Mouse (Mus musculus) left cerebral cortex, postnatal 10 days (tissue): ENCODE data around the gene Caskin2. TPM values are rescaled to one million over a fixed set of nuclear protein-coding genes. Genes with fewer than 3 reads are reported as not detected.

Experiments
- DNase-seq, 2 experiments: peaks; one replicate each; pipeline ENCODE4 v3.0.0; 2021 to 2022; ENCODE audit warnings: low spot score in 2 of 2, mixed read lengths in 1 of 2; ENCODE audit errors: extremely low spot score in 1 of 2
- intact Hi-C: fragments of 180-260 bp; cut with DNase I; formaldehyde crosslinking; loops from one replicate; pipeline ENCODE4 v1.15.1; 2025
- total RNA-seq, 2 experiments: library from RNA; stranded (reverse); gene quantifications; 2 replicates each; pipeline ENCODE4 v1.2.3; 2021

The Caskin2 gene
- total RNA-seq, 2 experiments from 2014 or later = 15.7 to 17.7 TPM

GRCm38 (mm10) chr11:115811381-115812093 lies 1.9 kb downstream of the Caskin2 start:
- intact Hi-C loops = loop anchor here (5.0 kb wide), 3 partner anchors 34 to 319 kb away; partner anchors contain the start of gene Nt5c
- DNase-seq = no peak

GRCm38 (mm10) chr11:115810377-115810776 lies 3.1 kb downstream of the Caskin2 start:
- intact Hi-C loops = loop anchor here (5.0 kb wide), 3 partner anchors 33 to 318 kb away; partner anchors contain the start of gene Nt5c
- DNase-seq = peak in 1 of 2 experiments; percentile 73

- DNase-seq = peak in 1 of 2 experiments; percentile 65
- intact Hi-C loops = no loop called here
Measured at GRCm38 (mm10) chr11:115809311-115809781, 4.1 kb downstream of the Caskin2 start.

- intact Hi-C loops = no loop called here
- peak in 1 of 2 experiments; percentile 80 for DNase-seq
Measured at GRCm38 (mm10) chr11:115808696-115809310, 4.6 kb downstream of the Caskin2 start.

- intact Hi-C loops = no loop called here
- DNase-seq = no peak
Measured at GRCm38 (mm10) chr11:115807971-115808370, 5.5 kb downstream of the Caskin2 start.

GRCm38 (mm10) chr11:115807306-115807705 lies 6.1 kb downstream of the Caskin2 start:
- no peak for DNase-seq
- intact Hi-C loops = no loop called here

GRCm38 (mm10) chr11:115806154-115806553 lies 7.3 kb downstream of the Caskin2 start:
- DNase-seq = no peak
- intact Hi-C loops = no loop called here

- intact Hi-C loops = no loop called here
- no peak for DNase-seq
Measured at GRCm38 (mm10) chr11:115805005-115805404, 8.4 kb downstream of the Caskin2 start.

GRCm38 (mm10) chr11:115803072-115803709 lies 10.2 kb downstream of the Caskin2 start:
- no peak for DNase-seq
- intact Hi-C loops = no loop called here

- intact Hi-C loops = no loop called here
Measured at GRCm38 (mm10) chr11:115800981-115801380, 12.5 kb downstream of the Caskin2 start.

GRCm38 (mm10) chr11:115797665-115798064 lies 15.8 kb downstream of the Caskin2 start:
- intact Hi-C loops = no loop called here
- DNase-seq = no peak

More at GRCm38 (mm10) chr11:115800981-115801380, 12.5 kb downstream of the Caskin2 start:
- no peak for DNase-seq

- no peak for DNase-seq
- intact Hi-C loops = no loop called here
Measured at GRCm38 (mm10) chr11:115796898-115797297, 16.5 kb downstream of the Caskin2 start.

- intact Hi-C loops = no loop called here
- DNase-seq = peak in 1 of 2 experiments; percentile 24
Measured at GRCm38 (mm10) chr11:115792353-115792752, 21.1 kb downstream of the Caskin2 start.

GRCm38 (mm10) chr11:115791919-115792318 lies 21.5 kb downstream of the Caskin2 start:
- intact Hi-C loops = no loop called here
- DNase-seq = no peak

GRCm38 (mm10) chr11:115789787-115790186 lies 23.7 kb downstream of the Caskin2 start:
- intact Hi-C loops = no loop called here
- DNase-seq = no peak

GRCm38 (mm10) chr11:115786473-115786872 lies 27.0 kb downstream of the Caskin2 start:
- intact Hi-C loops = no loop called here
- peak in 1 of 2 experiments; percentile 58 for DNase-seq

- intact Hi-C loops = no loop called here
- peak in 1 of 2 experiments; percentile 43 for DNase-seq
Measured at GRCm38 (mm10) chr11:115780141-115781070, 33.0 kb downstream of the Caskin2 start.

GRCm38 (mm10) chr11:115779038-115779571 lies 34.3 kb downstream of the Caskin2 start:
- DNase-seq = peak; percentile 36 to 90
- intact Hi-C loops = loop anchor here (5.0 kb wide), 1 partner anchor 33 kb away; the partner anchor contains the start of genes Caskin2 and Tsen54
